Mouse (Mus musculus) C2C12 (cell line): Measurements from ENCODE around the gene Exoc4. TPM values are rescaled to one million over a fixed set of nuclear protein-coding genes. Genes with fewer than 3 reads are reported as not detected.

Experiments used
- H3K27me3 ChIP-seq: one replicate; pipeline ENCODE4 v1.6.1; 2011; ENCODE audit not compliant: control insufficient read depth, insufficient read depth, insufficient read length
- H3K36me3 ChIP-seq: one replicate; pipeline ENCODE4 v1.6.1; 2011; ENCODE audit not compliant: control insufficient read depth, insufficient read depth
- H3K4me3 ChIP-seq: one replicate; pipeline ENCODE4 v1.5.1; 2011; ENCODE audit warnings: mild to moderate bottlenecking, control low read depth; ENCODE audit not compliant: poor library complexity, insufficient read depth, severe bottlenecking
- H3K79me2 ChIP-seq: one replicate; pipeline ENCODE4 v1.6.1; 2011; ENCODE audit not compliant: control insufficient read depth, insufficient read depth
- H3K79me3 ChIP-seq: one replicate; pipeline ENCODE4 v1.6.1; 2011; ENCODE audit warnings: low read depth, control low read depth
- H3ac ChIP-seq: one replicate; pipeline ENCODE3; 2011; ENCODE audit warnings: low read depth; ENCODE audit not compliant: control insufficient read depth, insufficient read length
- CEBPB ChIP-seq: IDR thresholded peaks from one replicate; pipeline ENCODE4 v1.6.1; 2011; ENCODE audit warnings: low read depth, mild to moderate bottlenecking, control low read depth, moderate library complexity
- CTCF ChIP-seq: IDR thresholded peaks from one replicate; pipeline ENCODE4 v1.5.1; 2011; ENCODE audit not compliant: control insufficient read depth, insufficient read depth, insufficient read length
- FOSL1 ChIP-seq: IDR thresholded peaks from one replicate; pipeline ENCODE4 v1.8.0; 2011; ENCODE audit warnings: mild to moderate bottlenecking, low read length; ENCODE audit not compliant: poor library complexity, insufficient read depth, severe bottlenecking
- MAX ChIP-seq: IDR thresholded peaks from one replicate; pipeline ENCODE4 v1.6.1; 2011; ENCODE audit warnings: mild to moderate bottlenecking, control low read depth
- MYOD1 ChIP-seq: IDR thresholded peaks from one replicate; pipeline ENCODE4 v1.6.1; 2011; ENCODE audit warnings: low read depth; ENCODE audit not compliant: control insufficient read depth, insufficient read length
- MYOG ChIP-seq: IDR thresholded peaks from one replicate; pipeline ENCODE4 v1.6.1; 2011; ENCODE audit not compliant: control insufficient read depth, insufficient read length; ENCODE audit errors: extremely low read depth
- USF1 ChIP-seq: IDR thresholded peaks from one replicate; pipeline ENCODE4 v1.6.1; 2011; ENCODE audit warnings: low read depth, mild to moderate bottlenecking, control low read depth, moderate library complexity
- polyA plus RNA-seq: library from polyadenylated mRNA; unstranded; fragments of >200 nt; fragmentation: generic; extraction: Trizol; gene quantifications from one replicate; pipeline ENCODE4 v1.2.1, GENCODE M21; 2012; ENCODE audit warnings: missing spikeins

Exoc4 gene
- polyA plus RNA-seq, 1 experiment, result 20.6 TPM

DNA sequence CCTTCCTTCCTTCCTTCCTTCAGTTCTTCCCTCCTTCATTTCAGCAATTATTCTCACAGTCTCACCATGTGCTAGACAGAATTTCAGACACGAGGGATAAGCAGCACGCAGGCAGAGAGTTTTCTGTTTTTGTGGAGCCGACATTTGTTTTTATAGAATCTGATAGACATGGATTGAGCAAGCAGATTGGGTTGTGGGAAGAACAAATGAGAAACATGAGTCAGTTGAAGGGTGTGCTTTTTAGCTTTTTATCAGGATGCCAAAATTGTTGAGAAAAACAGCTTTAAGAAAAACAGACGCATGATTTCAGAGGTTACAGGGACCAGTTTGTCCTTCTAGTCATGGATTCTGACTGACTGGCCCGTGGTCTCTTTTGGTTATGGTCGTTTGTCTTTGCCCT, 293.8 kb downstream of the Exoc4 start:
- Histone ChIP-seq H3ac (no peak overlapping the region), H3K79me2 (no peaks in the 10 kb centered on the region), H3K79me3 (no peaks in the 10 kb centered on the region), H3K4me3 (no peak overlapping the region), H3K27me3 (no peaks in the 10 kb centered on the region), H3K36me3 (peaks cover 4% of the 10 kb centered on the region)
- no peak for TF ChIP-seq CTCF
- no peak for TF ChIP-seq FOSL1
- TF ChIP-seq CEBPB, result no peak
- TF ChIP-seq MAX, result no peak
- no peak for TF ChIP-seq MYOD1
- no peak for TF ChIP-seq MYOG
- TF ChIP-seq USF1, result no peak

DNA sequence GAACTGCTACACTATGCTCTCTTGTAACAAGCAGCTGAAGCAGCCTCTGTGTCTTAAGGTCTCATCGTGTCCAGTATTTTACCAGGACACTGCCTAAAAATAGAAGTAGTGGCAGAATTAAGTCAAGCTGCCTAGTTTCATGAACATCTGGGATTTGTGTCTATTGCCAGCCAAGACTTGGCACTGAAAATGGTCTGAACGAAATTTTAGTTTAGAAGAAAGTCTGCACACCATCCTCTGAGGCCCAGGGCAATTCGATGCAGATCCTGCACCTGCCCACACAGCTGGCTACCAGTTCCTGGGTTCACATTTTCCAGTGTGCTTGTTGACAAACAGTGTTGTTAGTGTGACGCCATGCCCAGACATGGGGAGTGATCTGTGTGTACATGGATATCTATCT, 303.0 kb downstream of the Exoc4 start:
- H3K79me3 ChIP-seq, result no peaks in the 10 kb centered on the region

GRCm38 (mm10) chr6:33560925-33561324, 312.0 kb downstream of the Exoc4 start:
- H3K36me3 ChIP-seq, result no peaks in the 10 kb centered on the region
- no peaks in the 10 kb centered on the region for H3K79me3 ChIP-seq
- H3K79me2 ChIP-seq, result no peaks in the 10 kb centered on the region
- TF ChIP-seq MYOD1 (no peak), MAX (no peak), FOSL1 (no peak), CTCF (no peak), USF1 (no peak), MYOG (no peak), CEBPB (no peak)
- H3K27me3 ChIP-seq, result no peaks in the 10 kb centered on the region
- H3ac ChIP-seq, result no peak overlapping the region
- H3K4me3 ChIP-seq, result no peak overlapping the region

More for the DNA sequence above, 303.0 kb downstream of the Exoc4 start:
- no peaks in the 10 kb centered on the region for H3K36me3 ChIP-seq
- no peaks in the 10 kb centered on the region for H3K27me3 ChIP-seq
- no peak overlapping the region for H3K4me3 ChIP-seq
- no peak overlapping the region for H3ac ChIP-seq
- TF ChIP-seq FOSL1 (no peak), MYOD1 (no peak), CTCF (no peak)
- no peaks in the 10 kb centered on the region for H3K79me2 ChIP-seq

DNA sequence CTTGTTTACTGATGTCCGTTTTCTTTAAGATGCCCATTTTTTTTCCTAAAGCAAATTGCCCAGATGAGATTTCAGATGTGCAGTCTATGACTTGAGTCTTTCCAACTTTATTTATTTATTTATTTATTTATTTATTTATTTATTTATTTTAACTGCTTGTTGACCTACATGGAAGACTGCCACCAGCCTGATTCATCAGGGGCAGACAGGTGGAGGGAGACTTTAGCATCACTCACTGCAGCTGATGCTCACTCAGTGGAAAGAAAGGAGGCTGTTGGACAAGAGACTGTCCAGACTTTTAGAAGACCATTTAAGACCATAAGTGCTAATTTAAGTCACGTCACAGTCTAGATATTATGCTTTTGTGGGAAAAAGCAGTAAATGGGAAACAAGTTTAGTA, 313.0 kb downstream of the Exoc4 start:
- no peaks in the 10 kb centered on the region for H3K36me3 ChIP-seq
- H3K79me2 ChIP-seq, result no peaks in the 10 kb centered on the region
- H3K27me3 ChIP-seq, result no peaks in the 10 kb centered on the region
- H3K79me3 ChIP-seq, result no peaks in the 10 kb centered on the region
- H3ac ChIP-seq, result no peak overlapping the region
- TF ChIP-seq MAX, result no peak
- TF ChIP-seq CTCF, result no peak
- TF ChIP-seq FOSL1, result no peak
- TF ChIP-seq USF1, result no peak
- TF ChIP-seq MYOG, result no peak
- TF ChIP-seq CEBPB, result no peak
- no peak for TF ChIP-seq MYOD1
- no peak overlapping the region for H3K4me3 ChIP-seq

- no peak for TF ChIP-seq MAX
- TF ChIP-seq CTCF, result no peak
- TF ChIP-seq MYOD1, result no peak
- no peak for TF ChIP-seq CEBPB
- no peak for TF ChIP-seq MYOG
- no peak for TF ChIP-seq USF1
- TF ChIP-seq FOSL1, result no peak
Measured at GRCm38 (mm10) chr6:33575947-33576346, 327.1 kb downstream of the Exoc4 start.

DNA sequence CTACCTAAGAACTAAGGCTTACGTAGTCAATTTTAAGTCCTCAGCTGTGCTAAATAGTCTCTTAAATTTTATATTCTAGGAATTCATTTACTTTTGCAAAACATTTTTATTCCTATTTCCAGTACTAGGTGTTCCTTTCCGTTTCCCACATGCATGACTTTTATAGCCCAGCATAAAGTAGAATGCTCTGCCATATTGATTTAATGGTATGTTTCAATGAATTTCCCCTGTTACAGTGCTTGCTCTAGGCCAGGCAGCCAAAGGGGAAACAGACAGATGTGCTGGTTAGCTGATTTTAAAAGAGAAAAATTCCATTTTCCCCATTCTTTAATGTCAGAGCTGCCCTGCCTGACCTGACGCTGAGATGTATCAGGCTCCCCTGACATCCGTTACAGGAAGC, 359.6 kb downstream of the Exoc4 start:
- no peaks in the 10 kb centered on the region for H3K36me3 ChIP-seq
- no peaks in the 10 kb centered on the region for H3K79me2 ChIP-seq
- no peaks in the 10 kb centered on the region for H3K27me3 ChIP-seq
- H3ac ChIP-seq, result no peak overlapping the region
- no peaks in the 10 kb centered on the region for H3K79me3 ChIP-seq
- no peak overlapping the region for H3K4me3 ChIP-seq
- no peak for TF ChIP-seq CTCF
- TF ChIP-seq MYOD1, result no peak
- TF ChIP-seq CEBPB, result no peak
- no peak for TF ChIP-seq MAX
- no peak for TF ChIP-seq MYOG
- no peak for TF ChIP-seq USF1
- no peak for TF ChIP-seq FOSL1

More at GRCm38 (mm10) chr6:33575947-33576346, 327.1 kb downstream of the Exoc4 start:
- Histone ChIP-seq H3K79me2 (no peaks in the 10 kb centered on the region), H3K4me3 (no peak overlapping the region), H3K27me3 (no peaks in the 10 kb centered on the region), H3K79me3 (no peaks in the 10 kb centered on the region), H3ac (no peak overlapping the region), H3K36me3 (no peaks in the 10 kb centered on the region)
